Mouse (Mus musculus) limb, embryonic 11.5 days (tissue): Measurements from ENCODE around the gene Fat3. TPM values are rescaled to one million over a fixed set of nuclear protein-coding genes. Genes with fewer than 3 reads are reported as not detected.

ENCODE experiments used
- ATAC-seq: fragments of 200-750 bp; cut with Nextera tagmentation; 2 replicates; pipeline ENCODE4 v1.8.0; 2017; ENCODE audit warnings: low read depth; ENCODE audit not compliant: insufficient number of reproducible peaks, low FRiP score, low TSS enrichment
- DNase-seq: peaks from one replicate; pipeline ENCODE4 v3.0.0-alpha.2; 2015; ENCODE audit warnings: low spot score
- H3K27ac ChIP-seq: fragments of 300-500 bp; sonication (generic); replicated peaks from 2 replicates; pipeline ENCODE4 v1.5.1; 2014; ENCODE audit warnings: low read depth, mild to moderate bottlenecking, low read length
- H3K27me3 ChIP-seq: fragments of 300-500 bp; sonication (generic); 2 replicates; pipeline ENCODE4 v1.6.1; 2014; ENCODE audit warnings: mild to moderate bottlenecking, low read length, mixed read lengths; ENCODE audit not compliant: control insufficient read depth, insufficient read depth
- H3K36me3 ChIP-seq: fragments of 300-500 bp; sonication (generic); 2 replicates; pipeline ENCODE4 v1.6.1; 2014; ENCODE audit warnings: mild to moderate bottlenecking, low read length, moderate library complexity, mixed read lengths; ENCODE audit not compliant: control insufficient read depth, insufficient read depth
- H3K4me1 ChIP-seq: fragments of 300-500 bp; sonication (generic); 2 replicates; pipeline ENCODE4 v1.6.1; 2014; ENCODE audit warnings: low read length, mixed read lengths; ENCODE audit not compliant: control insufficient read depth, insufficient read depth
- H3K4me2 ChIP-seq: fragments of 300-500 bp; sonication (generic); 2 replicates; pipeline ENCODE4 v1.6.1; 2014; ENCODE audit warnings: low read depth, mild to moderate bottlenecking, moderate library complexity; ENCODE audit not compliant: severe bottlenecking
- H3K4me3 ChIP-seq: fragments of 300-500 bp; sonication (generic); 2 replicates; pipeline ENCODE4 v1.5.1; 2014; ENCODE audit warnings: low read depth, low read length
- H3K9ac ChIP-seq: fragments of 300-500 bp; sonication (generic); 2 replicates; pipeline ENCODE4 v1.6.1; 2014; ENCODE audit warnings: mild to moderate bottlenecking, low read length
- H3K9me3 ChIP-seq: fragments of 300-500 bp; sonication (generic); 2 replicates; pipeline ENCODE4 v1.6.1; 2016; ENCODE audit warnings: low read length; ENCODE audit not compliant: control insufficient read depth
- WGBS: fragments of 180-500 bp; shearing (Covaris S2); extraction: QIAGEN DNeasy Blood & Tissue Kit; methylation state at CpG from one replicate; pipeline ENCODE4 v1.1.7; 2014; 5-methylcytosine and 5-hydroxymethylcytosine counted together
- polyA plus RNA-seq: library from polyadenylated mRNA; unstranded; fragments of >200 nt; fragmentation: Nextera tagmentation; extraction: Ambion mirVana; gene quantifications from 2 replicates; pipeline ENCODE4 v1.2.1, GENCODE M21; 2014

Fat3 gene
- polyA plus RNA-seq, 1 experiment from 2014 or later: 3.4 TPM

DNA sequence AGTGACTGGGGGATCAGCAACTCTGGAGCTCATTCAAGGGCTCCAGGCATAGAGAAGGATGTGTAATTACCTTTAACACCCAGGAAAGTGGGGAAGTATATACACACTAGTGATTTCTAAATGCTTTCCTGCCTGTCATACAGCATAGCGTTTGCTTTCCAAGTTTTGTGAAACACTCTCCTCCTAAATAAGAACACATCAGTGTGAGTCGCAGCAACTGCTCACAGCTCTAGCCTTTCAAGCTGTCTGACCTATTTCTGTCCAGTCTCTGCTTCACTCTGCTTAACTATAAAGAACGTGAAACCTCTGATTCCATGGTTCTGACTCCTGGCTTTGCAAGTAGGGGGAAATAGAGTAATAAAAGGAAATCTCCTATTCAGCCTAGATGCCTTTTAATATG is 98.3 kb downstream of the Fat3 start:
- Histone ChIP-seq H3K4me1 (no peaks in the 10 kb centered on the region), H3K4me3 (no peak overlapping the region), H3K36me3 (no peaks in the 10 kb centered on the region), H3K9me3 (no peaks in the 10 kb centered on the region), H3K4me2 (no peak overlapping the region), H3K27me3 (no peaks in the 10 kb centered on the region), H3K9ac (no peak overlapping the region), H3K27ac (no peak overlapping the region)
- DNase-seq (no peak), ATAC-seq (no peak)
- 86% methylated on average over 3 of the region's 3 CpGs for WGBS

GRCm38 (mm10) chr9:16398734-16399686 is 102.1 kb downstream of the Fat3 start:
- H3K9ac ChIP-seq: no peak overlapping the region
- no peaks in the 10 kb centered on the region for H3K4me1 ChIP-seq
- DNase-seq (no peak), ATAC-seq (no peak)
- no peaks in the 10 kb centered on the region for H3K36me3 ChIP-seq
- no peak overlapping the region for H3K4me3 ChIP-seq
- H3K27ac ChIP-seq: no peak overlapping the region
- 71% methylated on average over 6 of the region's 6 CpGs for WGBS
- no peaks in the 10 kb centered on the region for H3K27me3 ChIP-seq
- H3K9me3 ChIP-seq: no peaks in the 10 kb centered on the region
- no peak overlapping the region for H3K4me2 ChIP-seq

DNA sequence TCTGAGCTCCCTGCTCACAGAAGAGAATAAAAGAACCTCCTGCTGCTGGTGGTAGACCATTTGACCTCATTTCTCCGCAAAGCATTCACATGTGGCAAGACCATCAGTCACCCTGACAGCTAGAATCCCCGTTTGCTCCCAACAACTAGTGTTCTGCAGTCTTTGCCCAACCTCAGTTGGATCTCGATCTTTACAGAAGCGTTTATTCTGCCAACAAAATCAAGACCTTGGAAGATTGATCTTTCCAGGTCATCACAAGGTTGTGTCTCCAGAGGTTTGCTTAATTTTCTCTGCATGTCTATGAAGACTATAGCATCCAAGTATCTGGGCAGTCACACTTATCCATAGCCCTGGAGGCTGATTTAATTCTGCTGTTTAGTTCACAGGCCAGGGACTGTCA is 111.9 kb downstream of the Fat3 start:
- DNase-seq (peak; percentile 12), ATAC-seq (no peak)
- 25% methylated on average over 4 of the region's 4 CpGs for WGBS
- no peaks in the 10 kb centered on the region for H3K36me3 ChIP-seq
- H3K4me3 ChIP-seq: no peak overlapping the region
- no peak overlapping the region for H3K9ac ChIP-seq
- H3K9me3 ChIP-seq: no peaks in the 10 kb centered on the region
- no peaks in the 10 kb centered on the region for H3K27me3 ChIP-seq
- H3K4me1 ChIP-seq: no peaks in the 10 kb centered on the region
- H3K27ac ChIP-seq: no peak overlapping the region
- no peak overlapping the region for H3K4me2 ChIP-seq

- no peak overlapping the region for H3K27ac ChIP-seq
- H3K4me2 ChIP-seq: no peak overlapping the region
- no peak overlapping the region for H3K4me3 ChIP-seq
- H3K4me1 ChIP-seq: no peaks in the 10 kb centered on the region
- H3K9me3 ChIP-seq: no peaks in the 10 kb centered on the region
- H3K27me3 ChIP-seq: no peaks in the 10 kb centered on the region
- ATAC-seq: no peak
- H3K9ac ChIP-seq: no peak overlapping the region
- DNase-seq: peak; percentile 6
- H3K36me3 ChIP-seq: no peaks in the 10 kb centered on the region
Measured at GRCm38 (mm10) chr9:16387527-16387926, 113.6 kb downstream of the Fat3 start.

DNA sequence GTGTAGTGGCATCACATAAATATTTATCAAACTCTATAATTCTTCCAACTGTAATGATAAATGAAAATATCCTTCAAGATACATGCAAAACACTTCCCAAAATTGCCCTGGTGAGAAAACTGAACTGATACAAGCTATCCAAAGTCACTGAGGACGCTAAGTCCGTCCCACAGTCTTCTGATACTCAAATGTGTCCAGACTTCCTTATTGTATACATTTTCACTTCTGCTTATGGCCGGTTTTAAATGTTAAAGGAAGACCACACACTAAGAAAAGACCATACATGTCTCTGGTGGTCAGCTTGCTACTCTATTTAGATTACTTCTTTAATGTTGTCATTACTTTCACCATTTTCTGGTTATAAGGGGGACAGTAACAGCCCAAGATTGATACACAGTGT is 137.4 kb downstream of the Fat3 start:
- no peaks in the 10 kb centered on the region for H3K27me3 ChIP-seq
- WGBS: 87% methylated on average over 3 of the region's 3 CpGs
- no peak overlapping the region for H3K9ac ChIP-seq
- H3K36me3 ChIP-seq: no peaks in the 10 kb centered on the region
- ATAC-seq (no peak), DNase-seq (no peak)
- no peak overlapping the region for H3K4me3 ChIP-seq
- no peak overlapping the region for H3K27ac ChIP-seq
- H3K9me3 ChIP-seq: no peaks in the 10 kb centered on the region
- H3K4me2 ChIP-seq: no peak overlapping the region
- no peaks in the 10 kb centered on the region for H3K4me1 ChIP-seq

GRCm38 (mm10) chr9:16361811-16362210 is 139.3 kb downstream of the Fat3 start:
- WGBS: 11% methylated on average over 5 of the region's 5 CpGs
- Histone ChIP-seq H3K36me3 (no peaks in the 10 kb centered on the region), H3K9ac (no peak overlapping the region), H3K27me3 (no peaks in the 10 kb centered on the region), H3K4me2 (no peak overlapping the region), H3K9me3 (no peaks in the 10 kb centered on the region), H3K4me1 (no peaks in the 10 kb centered on the region), H3K4me3 (no peak overlapping the region), H3K27ac (no peak overlapping the region)
- ATAC-seq (no peak), DNase-seq (no peak)

DNA sequence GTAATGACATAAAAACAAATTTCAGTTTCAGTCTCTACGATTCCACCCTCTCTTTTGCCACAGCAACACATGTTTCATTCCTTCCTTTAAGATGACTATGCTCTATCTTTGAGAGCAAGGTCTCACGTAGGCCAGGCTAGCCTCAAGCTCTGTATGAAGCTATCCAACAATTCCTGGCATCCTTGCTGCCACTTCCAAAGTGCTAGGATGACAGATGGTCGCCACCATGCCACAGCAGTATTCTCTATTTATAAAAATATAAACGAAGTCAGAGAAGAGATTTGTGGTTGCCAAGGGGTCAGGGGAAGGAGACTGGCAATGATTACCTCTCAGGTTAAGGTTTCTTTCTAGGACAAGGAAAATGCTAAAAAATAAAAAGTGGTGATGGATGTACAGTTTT is 144.4 kb downstream of the Fat3 start:
- no peak overlapping the region for H3K4me3 ChIP-seq
- no peaks in the 10 kb centered on the region for H3K4me1 ChIP-seq
- H3K27me3 ChIP-seq: no peaks in the 10 kb centered on the region
- no peak overlapping the region for H3K27ac ChIP-seq
- no peak overlapping the region for H3K9ac ChIP-seq
- H3K9me3 ChIP-seq: no peaks in the 10 kb centered on the region
- ATAC-seq: no peak
- no peak overlapping the region for H3K4me2 ChIP-seq
- no peak for DNase-seq
- H3K36me3 ChIP-seq: no peaks in the 10 kb centered on the region
- WGBS: 77% methylated on average over 4 of the region's 4 CpGs

GRCm38 (mm10) chr9:16354906-16355305 is 146.2 kb downstream of the Fat3 start:
- Histone ChIP-seq H3K27ac (no peak overlapping the region), H3K27me3 (no peaks in the 10 kb centered on the region), H3K9me3 (no peaks in the 10 kb centered on the region), H3K4me3 (no peak overlapping the region), H3K4me2 (no peak overlapping the region), H3K9ac (no peak overlapping the region), H3K4me1 (no peaks in the 10 kb centered on the region), H3K36me3 (no peaks in the 10 kb centered on the region)
- 16% methylated on average over 1 of the region's 1 CpGs for WGBS
- DNase-seq (no peak), ATAC-seq (no peak)
